Mouse (Mus musculus): ENCODE measurements around the gene Npc1l1.

The Npc1l1 gene

DNA sequence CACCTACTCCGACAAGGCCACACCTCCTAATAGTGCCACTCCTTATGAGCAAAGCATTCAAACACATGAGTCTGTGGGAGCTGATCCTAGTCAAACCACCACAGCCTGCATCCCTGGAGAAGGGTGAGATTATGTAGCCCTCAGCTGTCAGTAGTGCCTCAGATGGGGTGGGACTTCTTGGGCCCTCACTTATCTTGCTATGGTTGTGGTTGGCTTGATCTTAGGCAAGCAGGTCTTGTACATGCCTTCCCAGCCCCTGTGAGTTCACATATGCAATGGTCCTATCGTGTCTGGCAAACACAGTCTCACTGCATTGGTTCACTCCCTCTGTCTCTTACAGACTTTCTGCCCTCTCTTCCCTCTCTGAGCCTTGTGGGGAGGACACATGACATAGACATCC lies 22.9 kb downstream of the Npc1l1 start:
- no peak for DNase-seq (ENCODE audit: low spot score in 2 of 2)

DNA sequence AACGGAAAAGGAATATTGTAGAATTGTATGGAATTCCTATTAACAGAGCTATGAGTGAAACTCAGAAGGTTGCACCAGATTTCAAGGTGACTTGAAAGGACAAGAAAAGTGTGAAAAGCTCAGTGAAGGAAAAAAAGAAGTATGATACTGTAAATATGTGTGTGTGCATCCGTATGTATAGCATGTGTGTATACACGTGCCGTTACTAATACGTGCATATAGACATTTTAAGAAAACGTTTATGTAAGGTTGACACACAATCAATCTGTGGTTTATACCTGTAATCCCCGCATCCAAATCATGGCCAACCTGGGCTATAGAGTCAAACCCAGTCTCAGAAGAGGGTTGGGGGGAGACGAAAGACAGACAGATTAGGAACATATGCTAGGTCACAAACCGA lies 29.4 kb downstream of the Npc1l1 start:
- DNase-seq (ENCODE audit: low spot score in 2 of 2), result no peak

DNA sequence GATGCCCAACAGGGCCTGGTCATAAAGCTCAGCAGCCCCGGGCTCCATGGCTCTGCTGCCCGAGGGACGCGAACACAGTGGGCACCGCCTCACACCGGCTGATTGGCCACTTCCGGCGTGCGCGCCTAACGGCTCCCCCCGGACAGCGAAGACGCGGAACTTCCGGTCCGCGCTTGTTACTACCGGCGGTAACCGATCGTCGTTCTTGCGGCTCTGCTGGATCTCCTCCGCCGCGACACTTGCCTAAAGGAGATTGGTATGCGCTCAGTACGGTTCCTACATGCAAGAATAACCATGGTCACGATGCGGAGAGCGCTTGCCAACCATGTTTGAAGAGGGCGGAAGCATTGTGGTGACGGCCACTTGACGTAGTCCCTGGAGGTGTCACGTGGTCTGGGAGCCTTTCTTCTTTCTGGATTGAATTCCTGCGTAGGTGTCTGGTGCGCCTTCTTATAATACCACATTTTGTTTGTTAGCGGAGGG lies 29.8 kb downstream of the Npc1l1 start, which contains the start of gene Nudcd3:
Gene Nudcd3, minus strand, starts transcription at position 329 of the 483 bp plus-strand sequence.
- peak; percentile 89 to 93 for DNase-seq (ENCODE audit: low spot score in 2 of 2)

DNA sequence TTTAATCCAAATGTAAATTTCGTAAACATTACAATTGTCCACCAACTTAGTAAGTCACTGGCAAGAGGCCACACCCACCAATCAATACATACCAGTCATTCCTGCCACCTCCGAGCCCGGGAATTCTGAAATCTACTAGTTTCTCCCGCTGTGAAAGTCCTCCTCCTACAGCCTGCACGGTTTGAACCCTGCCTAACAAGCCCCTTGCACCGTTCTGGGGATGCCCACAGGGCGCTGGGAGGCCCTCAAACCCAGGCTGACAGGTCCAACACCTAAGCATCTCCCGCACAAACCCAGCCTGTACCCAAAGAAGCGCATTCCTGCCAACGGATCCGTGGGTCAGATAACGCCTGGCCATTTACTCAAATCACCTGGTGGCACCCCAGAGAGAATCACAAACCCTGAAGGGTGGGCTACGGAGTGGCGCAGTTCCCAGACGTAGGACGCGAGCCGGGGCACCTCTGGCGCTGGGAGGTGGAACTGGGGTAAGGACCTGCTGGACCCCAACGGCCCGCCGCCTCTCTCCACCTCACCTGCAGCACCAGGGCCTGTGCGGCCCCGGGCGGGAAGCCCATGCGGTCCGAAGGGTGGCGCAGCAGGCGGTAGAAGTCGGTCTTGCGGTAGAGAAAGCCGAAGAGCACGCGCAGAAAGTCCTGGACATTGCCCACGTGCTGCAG lies 30.4 kb downstream of the Npc1l1 start, which contains the start of gene A730071L15Rik:
Gene A730071L15Rik, plus strand, starts transcription at position 620 of the 677 bp plus-strand sequence.
- DNase-seq (ENCODE audit: low spot score in 2 of 2), result no peak

DNA sequence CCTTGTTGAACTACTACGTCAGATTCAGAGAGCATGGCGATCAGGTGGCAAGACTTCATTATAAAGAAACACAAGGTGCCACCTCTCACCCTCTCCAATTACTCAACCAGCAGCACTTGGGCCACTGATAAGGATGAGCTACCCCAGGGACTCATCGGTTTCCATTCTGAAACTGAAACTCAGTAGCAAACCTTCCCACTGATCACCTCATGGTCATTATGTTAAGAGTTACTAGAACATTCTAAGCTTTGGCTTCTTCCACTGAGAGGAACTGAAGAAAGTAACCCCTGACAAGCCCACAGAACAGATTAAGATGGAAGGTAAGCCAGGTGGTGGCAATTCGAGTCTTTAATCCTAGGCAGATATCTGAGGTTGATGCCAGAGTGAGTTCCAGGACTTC lies 31.5 kb downstream of the Npc1l1 start:
- no peak for DNase-seq (ENCODE audit: low spot score in 2 of 2)

DNA sequence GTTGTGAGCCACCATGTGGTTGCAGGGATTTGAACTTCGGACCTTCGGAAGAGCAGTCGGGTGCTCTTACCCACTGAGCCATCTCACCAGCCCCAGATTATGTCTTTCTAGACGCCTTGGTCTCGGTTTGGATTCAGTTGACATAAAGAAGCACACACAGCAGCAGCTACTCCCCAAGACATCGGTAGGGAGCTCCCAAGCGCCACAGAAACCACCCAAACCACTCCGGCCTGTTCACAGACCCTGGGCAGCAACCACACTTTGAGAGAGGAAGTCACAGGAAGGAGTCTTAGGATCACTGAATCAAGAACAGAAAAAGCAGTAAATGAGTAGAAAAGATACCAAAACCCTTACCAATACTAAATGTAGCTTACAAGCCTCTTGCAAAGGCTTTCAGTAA lies 33.2 kb downstream of the Npc1l1 start:
- no peak for DNase-seq (ENCODE audit: low spot score in 2 of 2)

DNA sequence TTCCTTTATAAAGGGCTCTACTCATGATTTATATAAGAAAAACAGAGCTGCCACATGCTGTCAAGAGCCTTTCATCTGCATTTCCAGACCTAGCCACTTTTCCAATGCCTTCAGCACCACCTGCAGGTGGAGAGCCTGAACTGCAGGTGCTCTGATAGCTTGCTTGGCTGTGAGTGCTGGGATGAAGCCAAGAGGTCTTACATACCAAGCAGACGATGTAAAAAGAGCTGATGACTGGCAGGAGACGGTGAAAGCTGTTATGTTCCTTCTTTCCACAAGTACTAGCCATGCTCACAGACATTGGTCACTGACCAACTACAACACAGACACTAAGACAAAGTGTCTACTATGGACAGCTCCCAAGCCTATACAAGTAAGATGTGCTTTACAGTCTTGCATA lies 42.1 kb downstream of the Npc1l1 start:
- peak; percentile 92 to 97 for DNase-seq (ENCODE audit: low spot score in 2 of 2)

DNA sequence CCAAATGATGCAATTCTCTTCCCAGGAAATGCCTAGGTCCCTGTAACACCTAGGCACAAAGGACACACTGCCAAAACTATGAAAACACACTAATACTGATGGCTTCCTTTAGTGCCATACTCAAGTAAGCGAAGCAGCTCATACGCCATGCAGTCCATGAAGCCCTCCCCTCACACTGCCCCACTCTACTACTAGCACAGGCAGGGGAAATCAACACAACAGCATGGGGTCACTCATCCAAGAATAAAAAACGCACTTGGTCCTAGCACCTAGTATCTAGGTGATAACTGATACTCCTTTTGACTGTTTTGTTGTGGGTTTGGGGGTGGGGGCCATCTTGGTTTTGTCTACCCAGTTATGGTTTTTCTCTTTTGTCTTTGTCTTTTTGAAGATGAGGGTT lies 42.5 kb downstream of the Npc1l1 start:
- DNase-seq (ENCODE audit: low spot score in 2 of 2), result no peak

DNA sequence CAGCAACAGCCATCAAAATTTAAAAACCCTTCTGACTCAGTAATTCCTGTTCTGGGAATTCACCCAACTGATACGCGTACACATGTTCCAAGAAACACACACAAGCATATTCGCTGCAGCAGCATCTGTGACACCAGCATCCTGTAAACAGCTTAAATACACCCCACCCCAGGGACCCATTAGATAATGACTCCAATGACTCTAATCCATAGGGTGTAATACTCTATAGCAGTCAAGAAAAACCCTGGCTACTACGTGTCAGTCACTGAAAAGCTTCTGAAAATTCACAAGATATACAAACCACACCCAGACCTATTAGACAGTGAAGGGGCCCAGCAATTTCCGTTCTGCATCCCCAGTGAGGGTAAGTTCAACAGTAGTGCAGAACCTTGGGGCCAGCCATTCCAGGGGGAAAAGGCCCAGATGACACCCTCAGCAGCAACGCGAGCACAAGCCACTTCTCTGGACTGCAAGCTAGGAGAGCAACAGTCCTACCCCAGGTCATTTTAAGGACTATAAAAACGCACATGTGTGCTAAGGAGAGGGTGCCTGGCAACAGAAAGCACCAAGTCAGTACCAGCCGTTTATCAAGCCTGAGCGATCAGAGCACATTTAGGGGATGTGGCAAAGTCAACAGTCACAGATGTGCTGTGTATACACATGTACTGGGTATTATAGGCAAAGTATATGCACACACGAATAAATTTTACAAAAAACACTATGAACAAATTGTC lies 45.6 kb downstream of the Npc1l1 start:
- no peak for DNase-seq (ENCODE audit: low spot score in 2 of 2)

DNA sequence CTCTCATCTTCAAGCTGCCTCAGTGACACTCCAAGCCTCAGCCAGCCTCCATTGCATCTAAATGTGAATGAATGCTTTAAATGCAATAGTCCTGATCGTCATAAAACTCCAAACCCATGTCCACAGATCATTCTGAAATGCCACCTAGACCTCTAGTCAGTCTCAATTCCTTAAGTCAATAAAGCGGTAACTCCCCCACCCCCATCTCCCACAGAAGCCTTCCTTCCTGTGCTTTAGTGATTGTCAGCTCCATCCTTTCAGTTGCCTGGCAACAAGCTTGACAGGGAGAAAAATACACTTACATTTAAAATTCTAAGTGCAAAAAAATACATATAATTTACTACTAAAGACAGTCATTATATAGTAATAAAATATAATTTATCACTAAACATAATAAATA lies 46.7 kb downstream of the Npc1l1 start:
- no peak for DNase-seq (ENCODE audit: low spot score in 2 of 2)

DNA sequence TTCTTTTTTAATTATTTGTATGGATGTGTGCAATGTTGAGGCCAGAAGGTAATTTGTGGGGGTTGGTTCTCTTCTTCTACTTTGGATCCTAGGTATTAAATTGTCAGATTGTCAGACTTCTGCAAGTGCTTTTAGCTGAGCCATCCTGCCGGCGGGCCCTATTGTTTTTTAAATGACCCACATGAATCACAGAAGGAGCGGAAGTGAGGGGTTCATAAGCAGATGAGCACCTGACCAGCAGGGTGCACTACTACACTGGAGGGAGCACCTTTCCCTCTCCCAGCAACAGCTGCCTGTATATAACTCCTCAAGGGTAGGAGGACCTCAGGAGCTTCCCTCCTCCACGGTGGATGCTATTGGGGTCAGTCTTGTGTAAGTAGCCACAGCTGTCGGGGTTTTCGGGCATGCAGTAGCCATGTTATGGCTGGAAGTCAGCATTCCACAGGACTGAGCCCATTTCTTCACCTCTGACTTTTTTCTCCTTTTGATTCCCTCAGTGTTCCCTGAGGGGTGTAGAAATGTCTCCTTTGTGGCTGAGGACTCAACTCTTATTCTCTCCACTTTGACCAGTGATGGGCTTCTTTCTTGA lies 49.0 kb downstream of the Npc1l1 start:
- DNase-seq (ENCODE audit: low spot score in 2 of 2), result no peak

DNA sequence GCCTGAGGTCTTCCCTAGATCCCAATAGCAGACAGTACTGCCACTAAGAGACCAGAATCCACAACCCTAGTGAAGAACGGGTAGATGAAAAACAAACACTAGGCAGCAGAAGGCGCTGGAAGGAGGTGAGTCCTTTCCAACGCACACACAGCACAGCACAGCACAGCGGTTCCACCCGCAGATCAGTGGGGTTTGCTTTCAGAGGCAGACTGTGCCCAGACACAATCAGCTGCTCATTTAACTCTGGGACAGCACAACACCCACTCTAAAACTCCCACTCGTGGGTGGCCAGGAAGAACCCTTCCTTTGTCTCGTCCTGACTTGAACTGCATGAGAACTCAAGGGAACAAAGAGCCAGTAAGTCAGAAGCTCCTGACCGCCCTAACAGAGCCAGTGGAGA lies 50.7 kb downstream of the Npc1l1 start:
- DNase-seq (ENCODE audit: low spot score in 2 of 2), result peak in 1 of 2 experiments; percentile 49

DNA sequence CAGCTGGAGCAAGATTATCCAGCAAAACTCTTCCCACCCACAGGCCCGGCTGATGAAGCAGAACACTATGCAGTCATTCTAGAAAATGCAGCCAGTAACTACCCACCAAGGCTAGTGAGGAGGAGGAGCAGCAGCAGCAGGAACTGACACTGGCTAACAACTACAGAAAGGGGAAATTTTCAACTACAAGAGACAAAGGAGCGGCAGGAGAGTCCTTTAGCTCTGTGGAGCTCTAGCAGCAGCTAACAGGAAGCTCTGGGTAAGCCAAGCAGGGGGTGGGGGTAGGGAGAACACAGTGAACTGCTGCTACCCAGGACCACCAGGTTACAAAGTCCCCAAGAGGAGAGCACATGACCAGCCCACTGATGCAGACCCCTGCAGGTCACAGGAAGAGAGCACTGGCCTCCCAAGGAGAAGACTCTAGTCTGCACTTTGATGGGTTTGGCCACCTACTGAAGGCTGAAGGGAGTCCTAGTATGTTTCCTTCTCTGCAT lies 51.2 kb downstream of the Npc1l1 start:
- DNase-seq (ENCODE audit: low spot score in 2 of 2), result peak in 1 of 2 experiments; percentile 62

DNA sequence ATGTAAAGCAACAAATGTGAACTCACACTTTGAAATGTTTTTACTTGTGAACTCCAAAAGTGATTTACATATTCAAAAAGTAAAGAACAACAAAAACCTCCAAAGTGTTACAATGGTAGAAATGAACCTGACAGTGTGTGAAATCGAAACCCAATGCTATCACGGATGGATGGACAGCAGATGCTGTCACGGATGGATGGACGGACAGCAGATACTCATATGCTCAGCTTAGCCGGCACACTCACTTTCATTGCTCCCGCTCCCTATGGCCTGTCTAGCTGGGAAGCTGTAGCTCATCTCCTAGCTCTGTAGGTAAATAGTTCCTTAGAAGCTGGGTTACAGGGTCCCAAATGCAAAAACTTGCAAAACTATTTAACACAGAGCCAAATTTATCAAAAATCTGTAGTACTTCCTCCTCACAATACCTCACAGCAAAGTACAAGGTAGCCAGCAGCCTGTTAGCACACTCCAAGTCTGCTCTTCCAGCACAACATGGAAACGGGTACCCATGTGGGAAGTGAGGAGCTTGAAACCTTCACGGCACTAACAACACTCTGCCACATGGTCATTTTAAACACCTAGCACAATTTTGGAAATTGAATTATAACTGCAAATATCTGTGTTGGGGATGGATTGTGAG lies 52.0 kb downstream of the Npc1l1 start:
- no peak for DNase-seq (ENCODE audit: low spot score in 2 of 2)

DNA sequence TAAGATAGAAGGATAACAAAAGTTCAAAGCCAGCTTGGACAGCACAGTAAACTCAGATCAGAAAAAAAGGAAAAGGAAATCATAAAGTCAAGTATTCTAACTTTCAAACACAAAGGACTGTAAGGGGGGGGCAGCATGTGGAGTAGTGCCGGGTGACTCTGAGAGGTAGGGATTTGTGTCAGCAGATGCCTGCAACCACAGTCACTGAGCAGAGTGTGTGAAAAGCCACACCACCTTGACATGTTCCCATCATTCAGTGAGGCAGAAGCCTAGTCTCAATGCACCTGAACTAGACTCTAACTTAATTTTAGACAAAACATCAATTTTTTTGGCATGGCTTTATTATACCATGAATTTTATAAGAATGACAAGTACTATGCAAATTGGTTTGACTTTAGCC lies 54.4 kb downstream of the Npc1l1 start:
- no peak for DNase-seq (ENCODE audit: low spot score in 2 of 2)

DNA sequence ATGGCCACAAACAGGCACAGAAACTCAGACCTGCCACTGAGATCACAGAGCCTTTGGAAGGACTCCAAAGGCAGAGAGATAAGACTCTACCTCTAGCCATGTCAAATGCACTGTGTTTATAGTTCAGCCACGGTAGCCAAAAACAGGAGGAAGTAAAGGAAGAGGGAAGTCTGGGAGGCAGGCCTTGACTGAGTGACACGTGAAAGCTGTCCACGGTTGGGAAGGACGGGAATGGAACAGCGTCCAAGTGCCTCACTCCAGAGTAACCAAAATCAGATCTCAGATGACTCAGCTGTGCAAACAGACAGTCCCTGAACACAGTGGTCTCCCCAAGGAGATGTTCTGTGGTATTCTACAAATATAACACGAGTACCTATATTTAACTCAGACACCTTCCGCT lies 55.2 kb downstream of the Npc1l1 start:
- DNase-seq (ENCODE audit: low spot score in 2 of 2), result no peak

DNA sequence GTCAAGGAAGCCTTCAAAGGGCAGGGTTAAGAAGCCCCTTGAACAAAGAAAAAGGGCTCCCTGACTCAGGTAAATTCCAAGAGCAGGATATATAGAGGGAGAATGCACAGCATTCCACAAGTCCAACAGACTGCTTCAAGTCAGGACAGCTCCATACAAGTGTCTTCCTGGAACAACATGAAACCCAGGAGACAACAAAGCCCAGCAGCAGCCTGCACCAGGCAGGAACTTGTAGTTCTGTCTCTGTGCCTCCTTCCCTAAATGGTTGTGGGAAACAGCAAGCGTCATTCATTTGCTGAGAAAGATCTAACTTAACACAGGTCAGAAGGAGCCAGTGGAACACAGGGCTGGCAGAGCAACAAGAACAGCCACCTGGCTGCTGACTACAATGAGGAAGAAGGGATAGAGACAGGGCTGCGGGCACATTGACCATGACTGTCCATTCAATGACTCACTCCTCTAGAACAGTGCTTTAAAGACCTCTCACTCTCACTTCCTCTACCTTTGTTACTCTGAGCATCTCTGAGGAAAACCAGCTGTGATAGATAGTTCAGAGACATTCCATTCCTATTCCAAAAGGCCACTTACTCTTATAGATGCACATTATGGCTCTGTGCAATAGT lies 60.8 kb downstream of the Npc1l1 start:
- no peak for DNase-seq (ENCODE audit: low spot score in 2 of 2)

DNA sequence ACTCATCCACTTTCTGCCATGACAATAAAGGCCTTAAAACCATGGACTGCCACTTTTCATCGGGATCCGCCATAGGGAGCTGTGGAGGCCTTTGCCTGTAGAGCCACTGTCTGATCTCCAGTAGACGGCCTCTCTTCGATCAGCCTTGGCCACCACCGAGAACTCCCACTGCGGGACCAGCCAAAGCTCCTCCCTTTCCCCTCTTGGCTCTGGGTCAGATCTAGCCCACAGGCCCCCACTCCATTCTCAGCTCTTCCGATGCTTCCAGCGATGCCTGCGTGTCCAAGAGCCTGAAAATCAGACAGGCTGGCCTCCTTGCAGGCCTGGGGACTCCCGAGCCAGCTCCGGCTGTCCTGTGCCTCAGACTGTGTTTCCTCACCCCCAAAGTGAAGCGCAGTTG lies 63.6 kb downstream of the Npc1l1 start:
- no peak for DNase-seq (ENCODE audit: low spot score in 2 of 2)

DNA sequence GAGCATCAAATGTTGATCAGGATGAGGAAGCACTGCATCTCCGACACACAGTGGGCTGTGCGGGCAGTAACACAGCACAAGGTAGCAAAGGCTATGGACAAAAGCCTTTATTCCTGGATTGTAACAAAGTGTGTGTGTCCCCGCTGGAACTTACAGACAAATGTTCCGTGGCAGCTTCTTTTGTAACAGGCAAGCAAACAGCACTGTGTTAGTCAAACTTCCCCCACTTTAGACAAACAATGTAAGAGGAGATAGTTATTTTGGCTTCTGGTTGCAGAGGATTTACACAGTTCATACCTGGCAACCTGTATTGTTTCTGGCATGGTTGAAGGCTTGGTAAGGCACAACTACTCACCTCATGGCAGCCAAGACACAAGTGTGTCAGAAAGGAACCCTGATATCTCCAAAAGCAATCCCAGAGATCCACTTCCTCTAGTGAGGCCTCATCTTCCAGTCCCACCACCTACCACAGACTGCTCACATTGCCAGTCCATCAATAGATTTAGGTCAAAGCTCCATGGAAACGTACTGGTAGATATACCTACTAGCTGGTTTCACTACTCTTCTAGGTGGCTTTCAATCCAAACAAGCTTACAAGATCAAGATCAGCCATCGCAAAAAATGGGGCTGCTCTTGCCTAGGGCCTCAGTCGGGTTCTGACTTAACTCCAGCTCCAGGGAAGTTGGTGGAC lies 64.4 kb downstream of the Npc1l1 start:
- no peak for DNase-seq (ENCODE audit: low spot score in 2 of 2)

DNA sequence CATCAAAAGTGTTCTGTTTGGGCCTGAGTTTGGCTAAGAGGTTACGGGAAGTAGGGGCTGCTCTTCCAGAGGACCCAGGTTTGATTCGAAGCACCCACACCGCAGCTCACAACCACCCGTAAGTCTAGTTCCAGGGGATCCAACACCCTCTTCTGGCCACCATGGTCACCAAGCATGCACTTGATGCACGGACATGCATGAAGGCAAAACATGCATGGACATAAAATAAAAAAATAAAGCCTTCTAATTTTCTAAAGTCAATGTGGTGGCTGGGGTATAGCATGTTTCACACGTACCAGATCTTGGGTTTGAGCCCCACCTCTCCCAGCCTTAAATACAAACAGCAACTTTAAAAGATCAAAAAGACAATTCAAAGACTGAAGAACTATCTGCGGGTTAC lies 65.2 kb downstream of the Npc1l1 start:
- no peak for DNase-seq (ENCODE audit: low spot score in 2 of 2)

DNA sequence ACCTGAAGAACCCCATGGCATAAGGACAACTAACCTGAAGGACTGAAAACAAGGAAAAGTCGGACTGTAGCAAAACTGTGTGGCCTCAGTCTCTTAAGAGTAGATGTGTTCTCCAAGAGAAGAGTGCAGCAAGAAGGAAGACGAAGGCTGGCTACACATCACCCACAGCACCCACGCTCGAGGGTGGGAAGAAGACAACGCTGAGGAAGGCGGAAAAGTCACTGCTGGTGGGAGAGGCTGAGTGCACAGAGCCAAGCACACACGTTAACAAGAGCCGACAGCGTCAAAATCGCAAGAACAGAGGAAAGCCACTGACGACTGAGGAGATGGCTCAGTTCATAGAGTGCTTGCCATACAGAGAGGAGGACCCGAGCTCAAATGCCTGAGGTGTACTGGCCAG lies 66.2 kb downstream of the Npc1l1 start:
- peak in 1 of 2 experiments; percentile 53 for DNase-seq (ENCODE audit: low spot score in 2 of 2)
